Mouse (Mus musculus) right cerebral cortex, postnatal 25 days (tissue): ENCODE data around the gene Adrb1.
A peak's percentile ranks its signal among the peaks of the same experiment; 100 is the strongest.
"Not testable (repeated sequence)": the region's sequence is repeated elsewhere in the genome, so short reads cannot be mapped to it uniquely, and the experiment has no call there.

ENCODE experiments used
- DNase-seq: peaks from one replicate; pipeline ENCODE4 v3.0.0; 2022

Adrb1 gene

DNA sequence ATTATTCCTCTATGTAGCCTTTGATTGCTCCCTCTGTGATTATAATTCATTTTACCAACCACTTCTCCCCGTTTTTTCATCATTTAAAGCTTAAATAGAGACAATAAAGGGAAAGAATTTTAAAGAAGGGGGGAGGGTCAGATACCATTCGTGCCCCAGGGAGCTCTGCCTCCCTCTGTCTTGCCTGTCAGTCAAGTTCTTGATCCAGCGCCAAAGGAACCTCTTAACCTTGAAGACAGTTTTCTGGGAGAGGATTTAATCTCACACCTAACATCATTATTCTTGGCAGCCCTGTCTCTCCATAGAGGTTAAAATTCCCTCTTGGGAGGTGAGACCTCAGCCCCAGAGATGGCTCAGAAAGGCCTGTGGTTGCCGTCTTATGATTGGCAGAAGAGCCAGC lies 28.7 kb downstream of the Adrb1 start:
- DNase-seq = no peak

DNA sequence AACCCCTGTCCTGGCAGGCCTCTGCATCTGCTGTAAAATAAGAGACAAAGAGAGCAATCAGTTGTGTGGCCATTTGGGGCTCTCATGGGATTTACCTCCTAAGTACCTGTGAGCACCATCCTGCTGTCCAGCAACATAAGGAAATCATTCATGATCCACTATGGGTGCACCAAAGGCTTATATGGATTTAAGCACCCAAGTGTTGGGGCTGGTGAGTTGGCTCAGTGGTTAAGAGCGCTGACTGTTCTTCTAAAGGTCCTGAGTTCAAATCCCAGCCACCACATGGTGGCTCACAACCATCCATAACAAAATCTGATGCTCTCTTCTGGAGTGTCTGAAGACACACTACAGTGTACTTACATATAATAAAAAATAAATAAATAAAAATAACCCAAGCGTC lies 32.5 kb downstream of the Adrb1 start:
- DNase-seq = not testable (repeated sequence)

DNA sequence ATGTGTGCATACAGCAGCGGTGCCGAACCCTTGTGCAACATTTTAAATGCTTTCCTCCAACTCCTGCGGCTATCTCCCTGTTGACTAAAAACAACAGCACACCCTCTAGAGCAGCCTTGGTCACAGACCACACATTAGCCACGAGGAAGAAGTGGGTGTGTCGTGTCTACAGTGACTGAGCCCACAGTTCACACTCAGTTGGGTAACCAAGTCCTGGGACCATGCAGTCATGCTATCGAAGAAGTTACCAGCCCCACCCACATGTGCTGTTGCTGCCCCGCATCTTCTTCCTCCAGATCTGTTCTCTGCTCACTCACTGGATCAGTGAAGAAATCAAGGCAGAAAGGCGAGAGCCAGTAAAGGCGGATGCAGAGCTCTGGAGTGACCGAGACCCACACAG lies 34.4 kb downstream of the Adrb1 start:
- DNase-seq = no peak

DNA sequence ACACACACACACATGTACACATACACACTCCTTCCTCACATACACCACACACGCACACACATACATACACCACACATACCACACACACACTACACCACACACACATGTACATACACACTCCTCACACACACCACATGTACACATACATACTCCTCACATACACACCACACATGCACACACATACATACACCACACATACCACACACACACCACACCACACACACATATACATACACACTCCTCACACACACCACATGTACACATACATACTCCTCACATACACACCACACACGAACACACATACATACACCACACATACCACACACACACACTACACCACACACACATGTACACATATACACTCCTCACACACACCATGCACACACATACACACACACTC lies 36.3 kb downstream of the Adrb1 start:
- DNase-seq = no peak

DNA sequence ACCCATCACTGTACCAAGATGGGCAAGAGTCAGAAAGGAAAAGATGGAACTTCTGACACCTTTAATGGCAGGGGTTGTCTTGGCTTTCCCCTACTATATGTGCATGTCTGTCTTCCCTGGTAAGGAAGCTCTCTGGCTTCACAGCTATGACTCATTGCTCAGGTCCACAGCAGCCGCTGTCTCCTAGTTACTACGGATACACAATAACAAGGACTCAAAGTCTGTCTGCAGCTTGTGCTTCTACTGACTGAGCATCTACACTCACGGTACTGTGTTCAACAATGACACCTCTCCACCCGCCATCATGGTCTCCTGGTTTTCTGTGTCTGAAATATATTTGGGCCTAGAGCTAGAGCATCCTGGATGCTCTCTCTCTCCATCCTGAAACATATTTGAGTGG lies 37.7 kb downstream of the Adrb1 start:
- DNase-seq = peak; percentile 27

GRCm38 (mm10) chr19:56760306-56760940 lies 38.4 kb downstream of the Adrb1 start:
- DNase-seq = no peak

DNA sequence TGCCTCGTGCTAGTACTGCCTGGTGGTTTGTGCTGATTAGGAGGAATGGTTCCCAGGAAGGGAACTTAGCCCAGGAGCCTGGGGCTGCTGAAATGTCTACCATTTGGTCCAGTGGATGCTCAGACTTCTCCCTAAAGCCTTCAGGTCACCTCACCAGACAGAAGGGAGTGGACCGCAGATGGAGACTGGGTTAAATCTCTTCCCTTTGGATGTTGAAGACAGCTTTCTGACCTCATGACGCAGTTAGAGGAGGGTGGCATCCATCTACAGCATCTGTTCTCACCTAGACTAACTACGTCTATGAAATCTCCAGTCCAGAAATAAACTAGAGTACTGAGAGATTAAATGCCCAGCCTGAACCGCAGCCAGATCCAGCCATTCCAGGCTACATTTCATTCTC lies 39.1 kb downstream of the Adrb1 start:
- no peak for DNase-seq

GRCm38 (mm10) chr19:56761727-56762126 lies 39.7 kb downstream of the Adrb1 start:
- no peak for DNase-seq

- no peak for DNase-seq
Measured at GRCm38 (mm10) chr19:56762686-56763085, 40.7 kb downstream of the Adrb1 start.

GRCm38 (mm10) chr19:56769024-56769423 lies 47.0 kb downstream of the Adrb1 start:
- DNase-seq = peak; percentile 54

GRCm38 (mm10) chr19:56772158-56772557 lies 50.2 kb downstream of the Adrb1 start:
- DNase-seq = no peak

DNA sequence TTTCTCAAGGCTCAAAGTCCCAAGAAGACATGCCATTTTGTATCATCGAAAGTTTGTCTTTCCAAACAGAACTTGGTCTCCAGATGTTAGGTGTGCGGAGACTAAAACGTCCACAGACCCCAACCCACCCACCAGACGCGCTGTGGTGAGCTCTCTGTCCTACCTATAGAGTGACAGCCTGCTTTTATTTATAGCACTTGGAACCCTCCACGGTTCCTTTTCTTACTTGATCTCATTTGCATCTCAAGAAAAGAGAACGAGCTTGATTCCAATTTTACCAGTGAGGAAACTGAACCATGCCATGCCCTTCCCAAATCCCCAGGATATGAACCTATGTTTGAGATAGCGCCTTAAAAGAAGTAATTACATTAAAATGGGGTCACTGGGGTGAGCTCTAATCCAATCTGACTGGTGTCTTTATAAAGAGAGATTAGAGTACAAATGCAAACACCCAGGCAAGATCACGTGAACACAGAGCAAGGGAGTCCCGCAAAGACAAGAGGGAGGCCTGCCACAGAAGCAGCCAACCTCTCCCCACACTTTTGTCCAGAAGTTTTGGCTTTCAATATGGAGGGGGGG lies 51.5 kb downstream of the Adrb1 start:
- DNase-seq = no peak

DNA sequence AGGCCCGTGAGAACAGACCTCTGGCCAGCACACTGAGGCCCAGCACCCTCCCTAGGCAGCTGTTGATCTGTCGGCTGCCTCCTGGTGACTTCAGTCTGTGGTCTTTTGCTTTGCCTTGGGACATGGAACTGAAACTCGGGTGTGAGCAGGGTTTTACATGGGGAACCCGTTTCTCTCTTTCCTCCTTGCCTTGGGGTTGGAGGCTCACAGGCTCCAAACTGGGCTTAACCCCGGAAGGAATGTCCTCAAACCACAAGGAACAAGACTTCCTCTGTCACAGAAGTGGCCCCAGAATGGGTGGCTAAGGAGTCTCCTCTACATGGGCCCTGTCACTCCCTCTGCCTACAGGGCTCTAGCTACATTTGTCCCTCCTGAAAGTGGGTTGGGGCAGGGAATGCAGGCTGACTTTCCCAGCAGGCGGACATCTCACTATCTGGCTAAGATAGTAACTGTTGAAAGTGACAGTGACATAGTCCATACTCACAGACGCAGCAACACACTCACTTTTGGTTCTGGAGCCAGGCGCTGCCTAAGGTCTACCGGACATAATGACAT lies 52.5 kb downstream of the Adrb1 start:
- no peak for DNase-seq

- no peak for DNase-seq
Measured at GRCm38 (mm10) chr19:56774971-56775892, 53.2 kb downstream of the Adrb1 start.

DNA sequence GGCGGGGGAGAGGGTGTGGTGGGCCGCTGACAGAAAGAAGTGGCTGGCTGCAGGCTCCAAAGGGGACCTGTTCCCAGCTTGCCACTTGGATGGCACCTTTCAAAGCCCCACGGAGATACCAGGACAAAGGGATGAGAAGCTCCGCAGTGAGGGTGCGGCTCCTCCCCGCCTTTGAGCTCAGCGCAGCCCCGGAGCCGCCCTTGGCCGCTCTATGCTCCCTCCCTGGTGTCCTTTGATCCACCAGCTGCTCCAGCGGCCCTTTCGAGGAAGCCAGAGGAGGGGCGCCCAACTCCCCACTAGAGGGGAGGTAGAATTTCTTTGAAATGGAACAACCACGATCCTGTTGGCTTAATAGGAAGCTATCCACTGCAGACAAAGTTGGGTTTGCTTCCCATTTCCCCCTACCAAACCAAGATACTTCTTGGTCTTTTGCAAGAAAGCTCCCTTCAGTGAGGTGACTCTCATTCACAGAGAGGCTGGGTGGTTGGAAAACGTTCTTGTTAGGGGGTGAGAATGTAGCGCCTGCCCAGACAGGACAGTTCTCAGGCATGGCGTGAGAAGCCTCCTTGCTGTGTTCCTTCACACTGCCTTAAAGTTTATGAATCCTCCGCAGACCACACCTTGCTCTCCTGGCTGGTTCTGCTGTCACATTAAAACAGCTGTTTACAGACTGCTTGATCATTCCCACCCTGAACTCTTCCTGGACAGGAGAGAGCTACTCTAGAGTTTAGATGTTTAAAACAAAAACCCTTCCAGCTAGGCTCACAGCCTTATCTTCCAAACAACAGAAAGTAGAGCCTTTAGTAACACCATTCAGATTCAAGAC lies 54.1 kb downstream of the Adrb1 start:
- no peak for DNase-seq

DNA sequence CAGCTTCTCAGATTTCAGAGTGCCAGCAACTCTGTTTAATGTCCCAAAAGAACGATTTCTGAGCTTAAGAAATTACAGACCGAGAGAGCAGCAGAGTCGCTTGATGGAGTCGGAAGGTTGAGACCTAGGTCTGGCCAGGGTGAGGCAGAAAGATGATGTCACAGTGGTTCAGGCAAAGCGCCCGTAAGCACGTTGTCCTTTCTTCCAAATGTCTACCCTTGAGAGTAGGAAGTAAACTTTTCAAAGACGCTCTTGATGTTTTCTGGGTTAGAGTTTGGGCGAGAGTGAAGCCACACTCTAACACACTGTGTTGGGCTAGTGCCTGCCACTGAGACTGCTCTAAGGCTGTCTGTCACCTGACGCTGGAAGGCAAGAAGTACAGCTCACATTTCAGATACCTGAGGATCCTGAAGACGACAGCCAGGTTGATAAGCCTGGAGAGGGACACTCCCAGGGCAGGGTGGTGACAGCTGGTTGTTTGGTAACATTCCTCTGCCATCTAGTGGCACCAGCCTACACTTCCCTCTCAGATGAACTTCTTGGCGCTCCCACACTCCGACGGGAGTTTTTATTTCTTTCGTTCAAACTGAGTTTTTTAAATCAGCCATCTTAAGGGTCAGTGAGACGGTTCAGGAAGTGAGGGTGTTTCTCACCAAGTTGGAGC lies 54.9 kb downstream of the Adrb1 start:
- DNase-seq = peak; percentile 26

- not testable (repeated sequence) for DNase-seq
Measured at GRCm38 (mm10) chr19:56778532-56778931, 56.5 kb downstream of the Adrb1 start.
